Mouse (Mus musculus) urinary bladder, adult 2 months (tissue): ENCODE data around the gene Tnnc1. TPM values are rescaled to one million over a fixed set of nuclear protein-coding genes. Genes with fewer than 3 reads are reported as not detected.

ENCODE experiments used
- DNase-seq: peaks from one replicate; pipeline ENCODE4 v3.0.0; 2022; ENCODE audit warnings: low spot score
- polyA plus RNA-seq: library from polyadenylated mRNA; depleted of rRNA; stranded (reverse); fragments of >200 nt; gene quantifications from 2 replicates; pipeline ENCODE4 v1.2.3, GENCODE M21; 2012; rRNA removed

The Tnnc1 gene
- polyA plus RNA-seq: 3.0 and 3.5 TPM in 2 replicates

GRCm38 (mm10) chr14:31208084-31208483, at the start of gene Tnnc1:
Gene Tnnc1 (plus strand): TSS chr14:31208312.
- no peak for DNase-seq

GRCm38 (mm10) chr14:31160196-31161150, 47.6 kb upstream of the Tnnc1 start:
- DNase-seq: no peak

- no peak for DNase-seq
Measured at GRCm38 (mm10) chr14:31161191-31161590, 46.9 kb upstream of the Tnnc1 start.

GRCm38 (mm10) chr14:31161638-31162037, 46.5 kb upstream of the Tnnc1 start:
- DNase-seq: no peak

- DNase-seq: no peak
Measured at GRCm38 (mm10) chr14:31164067-31164466, 44.0 kb upstream of the Tnnc1 start.

GRCm38 (mm10) chr14:31165010-31165409, 43.1 kb upstream of the Tnnc1 start:
- no peak for DNase-seq

- DNase-seq: no peak
Measured at GRCm38 (mm10) chr14:31165458-31165857, 42.7 kb upstream of the Tnnc1 start.

GRCm38 (mm10) chr14:31165991-31166630, 42.0 kb upstream of the Tnnc1 start:
- DNase-seq: no peak

GRCm38 (mm10) chr14:31166827-31167226, 41.3 kb upstream of the Tnnc1 start:
- no peak for DNase-seq

GRCm38 (mm10) chr14:31168425-31168824, 39.7 kb upstream of the Tnnc1 start, which contains the start of gene Stab1:
Gene Stab1 (minus strand): TSS chr14:31168641.
- no peak for DNase-seq

- no peak for DNase-seq
Measured at GRCm38 (mm10) chr14:31169508-31169907, 38.6 kb upstream of the Tnnc1 start.

- no peak for DNase-seq
Measured at GRCm38 (mm10) chr14:31170963-31171362, 37.1 kb upstream of the Tnnc1 start.

GRCm38 (mm10) chr14:31171386-31171785, 36.7 kb upstream of the Tnnc1 start:
- DNase-seq: no peak

GRCm38 (mm10) chr14:31171821-31172220, 36.3 kb upstream of the Tnnc1 start:
- DNase-seq: no peak

GRCm38 (mm10) chr14:31172781-31173455, 35.2 kb upstream of the Tnnc1 start:
- no peak for DNase-seq

- DNase-seq: no peak
Measured at GRCm38 (mm10) chr14:31173537-31173936, 34.6 kb upstream of the Tnnc1 start.

GRCm38 (mm10) chr14:31177287-31177686, 30.8 kb upstream of the Tnnc1 start:
- DNase-seq: no peak

- DNase-seq: no peak
Measured at GRCm38 (mm10) chr14:31177715-31178114, 30.4 kb upstream of the Tnnc1 start.

- DNase-seq: no peak
Measured at GRCm38 (mm10) chr14:31179677-31180365, 28.3 kb upstream of the Tnnc1 start.

- no peak for DNase-seq
Measured at GRCm38 (mm10) chr14:31181512-31181911, 26.6 kb upstream of the Tnnc1 start.

GRCm38 (mm10) chr14:31182786-31183290, 25.3 kb upstream of the Tnnc1 start:
- DNase-seq: no peak
